Mouse (Mus musculus) skeletal muscle tissue, adult 2 months (tissue): Measurements from ENCODE around the gene Man2a2.
A peak's percentile ranks its signal among the peaks of the same experiment; 100 is the strongest.
"Not testable (repeated sequence)": the region's sequence is repeated elsewhere in the genome, so short reads cannot be mapped to it uniquely, and the experiment has no call there.

Experiments
- DNase-seq: peaks from one replicate; pipeline ENCODE4 v3.0.0-alpha.2; 2012; ENCODE audit warnings: low read depth, low spot score

Gene Man2a2

DNA sequence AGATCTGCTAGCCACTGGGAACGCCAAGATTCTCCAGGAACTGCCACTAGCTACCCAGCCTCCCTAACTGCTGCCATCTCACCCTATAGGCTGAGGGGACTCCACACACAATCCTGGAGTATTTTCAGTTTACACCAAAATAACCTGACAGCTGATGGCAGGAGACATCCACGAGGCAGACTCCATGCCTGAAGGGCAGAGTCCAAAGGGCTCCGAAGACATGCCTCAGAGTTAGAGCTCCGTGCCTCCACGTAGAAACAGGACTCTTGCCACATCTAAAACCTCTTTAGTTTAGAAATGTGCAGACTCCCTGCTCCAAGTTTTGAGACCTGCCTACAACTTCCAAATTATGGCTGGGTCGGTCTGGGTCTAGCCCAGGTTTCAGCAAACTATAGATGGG is 29.4 kb upstream of the Man2a2 start:
- DNase-seq = no peak

DNA sequence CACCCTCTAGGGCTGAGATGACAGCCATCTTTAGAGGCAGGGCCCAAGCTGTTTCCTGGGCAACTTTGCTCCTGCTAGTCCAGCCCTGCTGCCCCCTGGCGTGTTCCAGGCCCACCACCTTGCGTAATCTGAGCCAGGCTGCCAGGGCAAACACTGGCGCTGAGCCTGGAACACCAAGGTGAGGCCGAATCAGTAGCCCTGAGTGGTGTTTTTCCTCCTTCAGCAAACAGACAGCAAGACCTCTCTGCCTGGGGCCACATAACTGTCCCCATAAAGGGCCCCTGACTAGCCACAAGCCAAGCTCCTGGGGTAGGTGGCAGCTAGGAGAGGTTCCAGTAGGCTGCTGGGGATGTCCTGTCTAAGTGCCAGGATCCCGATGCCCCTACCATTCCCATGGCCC is 28.9 kb upstream of the Man2a2 start:
- DNase-seq = no peak

DNA sequence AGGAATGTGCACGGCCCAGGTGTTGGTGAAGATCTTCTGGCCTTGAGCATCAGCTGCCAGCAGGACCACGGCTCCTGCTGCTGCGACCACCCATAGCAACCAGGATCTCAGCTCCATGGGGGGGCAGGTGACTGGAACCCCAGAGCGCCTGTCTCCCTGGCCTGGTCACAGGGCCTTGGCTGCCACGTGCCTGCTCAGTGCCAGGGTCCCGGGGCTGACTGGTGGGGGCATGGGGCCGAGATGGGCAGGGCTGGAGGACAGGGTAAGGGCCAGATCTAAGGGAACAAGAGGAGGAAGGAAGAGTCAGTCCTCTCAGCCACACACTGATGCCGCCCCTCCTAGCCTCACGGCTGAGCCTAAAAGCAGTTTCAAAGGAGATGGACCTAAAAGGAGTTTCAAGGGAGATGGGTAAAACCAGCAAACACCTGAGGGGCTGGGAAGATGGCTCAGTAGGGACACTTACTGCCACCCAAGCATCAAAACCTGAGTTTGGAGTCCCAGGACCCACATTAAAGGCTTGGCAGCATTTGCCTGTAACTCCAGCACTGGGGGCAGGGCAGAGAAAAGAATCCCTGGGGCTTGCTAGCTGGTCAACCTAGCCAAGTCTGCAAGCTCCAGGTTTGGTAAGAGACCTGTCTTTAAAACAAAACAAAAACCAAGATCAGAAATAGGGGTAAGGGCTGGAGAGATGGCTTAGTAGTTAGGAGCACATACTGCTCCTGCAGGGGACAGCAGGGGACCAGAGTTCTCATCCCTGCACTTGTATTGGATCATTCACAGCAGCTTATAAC is 27.7 kb upstream of the Man2a2 start:
- no peak for DNase-seq

DNA sequence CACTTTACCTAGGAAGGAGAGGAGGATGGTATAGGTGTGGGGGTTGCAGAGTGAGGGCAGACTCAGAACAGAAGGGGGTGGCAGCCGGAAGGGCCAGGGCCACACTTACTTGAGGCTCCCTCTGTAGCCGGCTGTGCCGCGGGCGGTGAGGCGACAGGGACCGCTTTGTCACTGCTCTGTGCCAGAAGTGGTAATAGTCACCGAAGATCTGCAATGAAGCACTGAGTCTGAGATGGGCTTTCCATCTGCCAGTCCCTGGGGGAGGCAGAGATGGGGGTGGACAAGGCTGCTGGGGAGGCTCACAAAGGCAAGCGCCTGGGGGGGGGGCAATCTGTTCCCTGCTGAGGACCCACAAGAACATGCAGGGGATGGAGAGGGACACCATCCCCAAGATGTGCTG is 26.8 kb upstream of the Man2a2 start:
- no peak for DNase-seq

DNA sequence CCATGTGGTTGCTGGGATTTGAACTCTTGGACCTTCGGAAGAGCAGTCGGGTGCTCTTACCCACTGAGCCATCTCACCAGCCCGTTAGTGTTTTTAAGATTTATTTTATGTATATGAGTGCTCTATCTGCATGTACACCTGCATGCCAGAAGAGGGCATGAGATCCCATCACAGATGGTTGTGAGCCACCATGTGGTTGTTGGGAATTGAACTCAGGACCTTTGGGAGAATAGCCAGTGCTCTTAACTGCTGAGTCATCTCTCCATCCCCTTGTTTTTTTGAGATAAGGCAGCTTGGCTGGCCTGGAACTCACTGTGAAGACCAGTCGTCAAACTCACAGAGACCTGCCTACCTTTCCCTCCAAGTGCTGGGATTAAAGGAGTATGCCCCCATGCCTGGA is 25.3 kb upstream of the Man2a2 start:
- DNase-seq = not testable (repeated sequence)

DNA sequence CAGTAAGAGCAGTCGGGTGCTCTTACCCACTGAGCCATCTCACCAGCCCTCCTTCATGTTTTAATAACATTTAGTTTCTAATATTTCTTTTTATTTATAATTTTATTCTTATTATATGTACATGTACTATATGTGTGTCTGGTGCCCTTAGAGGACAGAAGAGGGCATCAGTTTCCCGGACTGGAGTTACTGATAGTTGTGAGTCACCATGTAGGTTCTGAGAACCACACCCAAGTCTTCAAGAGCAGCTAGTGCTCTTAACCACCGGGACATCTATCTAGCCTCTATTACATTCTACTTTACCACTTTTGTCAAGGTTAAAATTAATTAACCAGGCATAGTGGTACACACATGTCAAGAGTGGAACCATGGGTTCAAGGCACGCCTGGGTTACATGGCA is 23.4 kb upstream of the Man2a2 start:
- no peak for DNase-seq

DNA sequence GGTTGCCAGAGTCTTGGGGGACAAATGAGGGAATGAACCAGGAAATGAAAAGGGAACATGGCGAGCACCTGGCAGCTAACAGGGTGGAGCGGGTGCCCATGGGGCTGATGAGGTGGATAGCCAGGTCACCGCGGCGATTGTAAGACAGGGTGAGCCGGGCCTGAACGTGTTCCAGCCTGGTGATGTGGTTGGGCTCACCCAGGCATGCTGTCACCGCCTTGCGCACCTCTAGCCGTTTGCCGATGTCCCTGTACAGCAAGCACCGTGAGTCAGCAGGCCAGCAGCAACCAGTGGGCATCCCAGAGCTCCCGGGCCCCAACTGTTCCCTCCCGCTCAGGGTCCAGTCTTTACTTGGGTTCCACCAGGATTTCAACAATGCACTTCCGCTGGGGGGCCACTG is 20.9 kb upstream of the Man2a2 start:
- no peak for DNase-seq

DNA sequence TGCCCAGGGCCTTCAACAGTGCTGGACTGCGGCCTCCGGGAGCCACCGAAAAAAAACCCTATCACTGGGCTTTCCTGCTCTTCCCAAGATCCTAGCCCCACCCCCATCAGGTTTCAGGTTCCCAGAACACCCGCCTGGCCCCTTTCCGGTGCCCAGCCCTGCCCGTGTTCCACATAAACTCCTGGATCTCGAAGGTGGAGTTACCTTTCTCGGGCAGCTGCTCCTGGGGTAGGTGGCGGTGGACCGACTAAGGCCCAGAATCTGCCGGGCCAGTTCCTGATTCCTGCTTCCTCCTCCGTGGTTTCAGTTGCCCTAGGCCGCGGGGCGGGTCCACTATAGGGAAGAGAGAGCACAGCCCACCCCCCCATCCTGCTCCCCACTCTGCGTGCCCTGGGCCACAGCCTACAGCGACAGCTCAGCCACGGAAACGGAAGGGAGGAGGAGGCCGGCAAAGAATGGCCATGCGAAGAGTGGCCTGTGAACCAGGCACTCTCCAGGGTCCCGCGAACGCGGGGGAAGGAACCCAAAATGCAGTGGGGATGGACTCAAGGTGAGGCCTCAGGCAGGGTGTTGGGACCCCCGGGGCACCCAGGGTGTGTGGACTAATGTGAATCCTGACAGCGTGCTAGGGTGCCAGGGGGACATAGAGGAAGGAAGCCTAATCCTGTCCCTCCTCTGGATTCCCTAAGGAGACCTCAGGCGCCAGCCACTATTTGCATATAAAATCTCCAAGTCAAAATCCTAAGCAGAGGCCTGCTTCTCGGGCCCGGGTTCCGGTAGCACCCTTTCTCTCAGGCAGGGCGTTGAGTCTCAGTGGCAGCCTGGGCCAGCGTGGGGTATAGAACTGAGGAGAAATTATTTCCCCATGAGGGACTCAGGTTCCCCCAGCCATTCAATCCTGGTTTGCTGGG is 16.7 kb upstream of the Man2a2 start, which contains the start of gene Fes:
TSS of gene Fes (minus strand) at position 314 of the 911 bp plus-strand sequence.
- DNase-seq = no peak

DNA sequence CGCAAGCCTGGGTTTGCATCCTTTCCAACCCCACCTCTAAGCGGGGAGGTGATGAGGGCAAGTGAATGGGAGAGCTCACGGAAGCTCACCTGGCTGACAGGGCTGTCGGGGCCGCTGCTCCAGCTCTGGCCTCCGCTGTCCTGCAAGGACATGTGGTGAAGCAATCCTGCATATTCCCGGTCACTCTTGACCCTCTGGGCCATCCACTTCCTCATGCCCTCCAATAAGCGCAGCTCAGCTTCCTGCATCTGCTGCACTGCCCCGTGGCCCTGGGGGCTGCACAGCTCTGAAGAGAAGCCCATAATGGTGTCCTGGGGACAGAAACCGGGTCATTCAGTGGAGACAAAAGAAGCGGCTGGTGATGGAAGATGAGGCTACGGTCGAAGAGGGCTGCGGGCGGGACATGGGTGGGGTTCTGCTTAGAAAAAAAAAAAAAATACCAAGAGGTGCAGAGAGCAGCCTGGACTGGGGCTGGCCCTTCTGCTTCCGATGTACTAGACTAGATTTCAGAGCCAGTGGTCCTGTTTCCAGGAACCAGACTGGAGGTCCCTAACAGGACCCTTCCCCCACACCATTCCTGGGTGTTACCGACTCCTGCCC is 16.0 kb upstream of the Man2a2 start:
- no peak for DNase-seq

DNA sequence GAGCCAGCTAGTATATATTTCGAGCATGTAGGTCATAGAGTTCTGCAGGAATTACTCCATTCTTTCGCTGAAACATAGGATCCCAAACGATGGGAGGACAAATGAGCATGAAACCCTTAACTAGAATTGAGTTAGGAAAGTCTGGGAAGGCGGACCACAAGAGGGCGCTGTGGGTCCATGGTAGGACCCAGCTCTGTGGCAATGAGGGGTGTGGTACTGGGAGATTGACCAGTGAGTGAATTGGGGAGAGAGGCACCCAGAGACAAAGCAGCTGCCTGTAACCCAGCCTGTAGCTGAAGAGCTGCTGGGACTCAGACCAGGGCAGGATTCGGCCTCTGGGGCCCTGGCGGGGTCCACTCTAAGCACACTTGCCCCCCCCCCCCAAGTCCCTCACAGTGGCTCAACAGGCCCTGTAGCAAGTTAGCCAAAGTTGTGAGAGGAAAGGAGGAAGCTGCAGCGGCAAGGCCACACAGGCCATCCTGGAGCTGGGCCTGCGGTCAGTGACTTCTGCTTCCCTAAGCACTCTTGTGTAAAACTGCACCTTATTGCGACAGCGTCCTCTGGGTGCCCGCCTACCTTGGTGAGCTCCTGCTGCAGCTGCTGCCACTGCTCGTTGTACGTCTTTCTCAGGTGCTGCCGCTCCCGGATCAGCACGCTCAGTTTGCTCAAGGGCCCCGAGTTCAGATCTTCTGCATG is 15.2 kb upstream of the Man2a2 start:
- DNase-seq = peak; percentile 87

DNA sequence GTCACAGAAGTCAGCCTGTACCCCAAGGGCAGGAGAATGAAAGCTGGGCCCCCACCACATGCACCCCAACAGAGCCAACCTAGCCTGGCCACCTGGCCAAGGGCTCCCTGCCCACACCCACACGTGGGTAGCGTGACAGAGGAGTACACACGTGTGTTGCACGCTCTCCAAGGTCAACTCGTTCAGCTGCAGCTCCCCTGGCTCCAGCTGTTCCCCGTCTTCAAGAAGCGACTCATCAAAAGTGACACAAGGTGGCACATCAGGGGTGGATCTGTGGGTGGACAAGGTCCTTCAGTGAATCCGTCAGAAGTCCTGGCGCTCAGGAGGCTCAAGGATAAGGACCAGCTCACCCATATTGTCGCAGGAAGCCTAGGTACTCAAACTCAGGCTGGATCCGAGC is 11.7 kb upstream of the Man2a2 start:
- no peak for DNase-seq

DNA sequence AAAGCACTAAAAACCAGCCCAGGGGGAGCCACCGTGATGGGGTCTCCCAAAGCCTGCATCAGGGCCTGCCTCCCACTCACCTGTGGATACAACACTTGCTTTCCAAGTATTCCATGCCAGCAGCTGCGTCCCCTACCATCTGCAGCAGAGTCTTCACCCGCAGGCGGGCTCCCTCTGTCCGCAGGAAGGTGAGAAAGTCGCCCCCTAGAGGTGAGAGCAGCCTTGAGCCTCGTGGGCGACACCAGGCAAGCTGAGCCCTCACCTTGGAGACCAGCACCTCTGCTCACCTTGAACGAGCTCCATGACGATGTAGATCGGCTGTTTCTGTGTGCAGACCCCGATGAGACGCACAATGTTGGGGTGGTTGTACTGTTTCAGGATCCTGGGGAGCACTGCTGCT is 8.4 kb upstream of the Man2a2 start:
- no peak for DNase-seq

DNA sequence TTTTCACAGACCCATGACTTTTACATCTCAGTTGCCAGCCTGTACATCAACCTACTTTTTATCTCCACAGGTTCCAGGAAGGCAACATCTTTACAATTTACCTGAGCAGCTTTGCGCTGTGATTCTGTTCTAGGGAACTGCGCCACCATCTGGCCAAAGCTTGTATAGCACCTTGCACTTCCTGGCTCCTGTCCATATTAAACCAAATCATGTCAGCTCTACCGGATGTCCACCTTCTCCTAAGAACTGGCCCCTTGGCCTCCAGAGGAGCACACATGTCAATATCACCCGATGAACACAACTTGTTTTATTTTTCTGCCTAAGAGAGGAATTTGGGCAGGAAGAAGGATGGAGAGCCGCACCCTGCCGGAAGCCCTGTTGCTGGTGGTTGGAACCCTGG is 6.3 kb upstream of the Man2a2 start:
- DNase-seq = peak; percentile 52

DNA sequence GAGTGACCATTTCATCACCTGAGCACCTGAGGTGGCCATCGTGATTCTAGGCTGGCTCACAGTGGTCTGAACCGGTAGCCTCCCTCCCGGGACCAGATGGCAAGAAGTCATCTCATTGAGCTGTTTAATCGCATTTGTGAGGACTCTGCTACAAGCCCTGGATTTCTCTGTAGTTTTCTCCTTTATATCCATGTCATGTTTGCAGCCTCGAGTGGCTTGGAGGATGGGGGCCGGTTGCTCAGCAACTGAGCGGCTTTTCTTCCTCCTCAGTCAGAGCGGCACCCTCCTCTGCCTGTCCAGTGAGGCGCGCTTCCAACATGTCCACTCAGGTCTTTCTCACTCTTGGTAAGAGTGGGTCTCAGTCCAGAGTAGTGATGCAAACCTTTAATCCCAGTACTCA is 5.0 kb upstream of the Man2a2 start:
- no peak for DNase-seq

DNA sequence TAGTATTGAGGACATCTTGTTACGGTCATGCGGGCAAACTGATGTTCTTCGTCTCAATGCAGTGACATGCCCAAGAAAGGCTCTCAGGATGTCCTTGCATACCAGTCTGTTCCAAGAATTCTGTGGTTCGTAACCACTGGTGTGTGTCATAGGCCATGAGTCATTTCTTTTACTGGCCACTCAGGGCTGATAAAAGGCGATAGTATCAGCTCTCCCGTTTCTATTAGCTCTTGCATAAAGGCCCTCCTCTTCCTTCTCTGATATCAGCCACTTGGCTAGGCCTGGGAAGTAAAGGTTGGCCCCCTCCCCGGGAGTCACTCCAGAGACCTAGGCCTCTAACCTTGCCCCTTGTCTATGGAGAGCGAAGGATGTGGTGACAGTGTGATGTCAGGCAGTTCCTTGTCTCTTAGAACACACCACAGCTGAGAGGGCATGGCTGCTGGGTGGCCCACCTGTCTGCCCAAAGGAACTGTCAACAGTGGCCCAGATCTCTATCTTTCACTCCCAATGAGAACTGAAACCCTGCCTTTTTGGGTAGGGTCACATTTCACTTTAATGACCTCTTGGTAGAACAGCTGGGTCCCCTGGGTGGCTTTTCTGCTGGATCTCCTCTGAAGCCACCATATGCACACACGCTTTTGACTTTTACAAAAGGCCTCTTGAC is 4.3 kb upstream of the Man2a2 start:
- no peak for DNase-seq

DNA sequence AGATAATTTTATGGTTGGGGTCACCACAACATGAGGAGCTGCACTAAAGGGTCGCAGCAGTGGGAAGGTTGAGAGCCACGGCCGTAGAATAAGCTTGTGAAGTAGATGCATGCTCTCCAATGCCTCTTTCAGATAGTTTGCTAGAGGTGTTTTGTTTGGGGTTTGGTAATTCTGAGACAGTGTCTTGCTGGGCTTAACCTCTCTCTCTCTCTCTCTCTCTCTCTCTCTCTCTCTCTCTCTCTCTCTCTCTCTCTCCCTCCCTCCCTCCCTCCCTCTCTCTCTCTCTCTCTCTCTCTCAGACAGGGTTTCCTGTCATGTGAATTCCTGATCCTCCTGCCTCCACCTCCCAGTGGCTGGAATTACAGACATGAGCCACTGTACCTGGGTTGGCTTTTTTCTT is 3.6 kb upstream of the Man2a2 start:
- DNase-seq = no peak

DNA sequence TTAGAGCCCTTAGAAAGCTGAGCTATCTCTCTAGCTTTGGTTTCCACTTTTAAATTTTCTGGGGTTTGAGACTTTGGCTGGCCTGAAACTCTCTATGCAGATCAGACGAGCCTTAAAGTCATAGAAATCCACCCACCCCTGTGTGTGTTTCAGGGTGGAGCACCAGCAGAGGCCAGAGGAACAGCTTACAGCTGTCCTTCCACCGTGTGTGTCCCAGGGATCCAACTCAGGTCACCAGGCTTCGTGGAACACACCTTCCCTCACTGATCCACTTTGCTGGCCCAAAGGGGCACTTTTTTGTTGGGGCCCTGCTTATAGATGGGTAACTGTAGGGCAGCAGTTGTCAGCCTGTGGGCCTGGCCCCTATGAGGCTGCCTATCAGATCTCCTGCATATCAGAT is 3.1 kb upstream of the Man2a2 start:
- DNase-seq = no peak

DNA sequence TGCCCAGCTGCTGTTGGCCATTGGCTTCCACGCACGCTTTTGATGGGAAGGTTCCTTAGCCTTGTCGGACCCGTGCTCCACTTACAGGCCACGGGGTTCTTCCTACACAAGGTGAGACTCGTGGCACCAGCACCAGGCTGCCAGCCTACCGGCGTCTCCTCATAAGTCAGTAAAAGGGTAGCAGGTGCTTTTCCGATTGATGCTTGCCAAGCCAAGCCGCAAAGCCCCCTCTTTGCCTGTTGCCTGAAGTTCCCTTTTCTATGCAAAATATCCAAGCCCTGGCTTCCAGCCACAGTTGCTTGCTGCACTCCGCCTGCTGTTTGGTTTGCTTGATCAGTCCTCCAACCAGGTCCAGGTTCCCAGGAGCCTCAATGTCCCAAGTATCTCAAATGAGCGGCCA is 2.7 kb upstream of the Man2a2 start:
- DNase-seq = no peak

DNA sequence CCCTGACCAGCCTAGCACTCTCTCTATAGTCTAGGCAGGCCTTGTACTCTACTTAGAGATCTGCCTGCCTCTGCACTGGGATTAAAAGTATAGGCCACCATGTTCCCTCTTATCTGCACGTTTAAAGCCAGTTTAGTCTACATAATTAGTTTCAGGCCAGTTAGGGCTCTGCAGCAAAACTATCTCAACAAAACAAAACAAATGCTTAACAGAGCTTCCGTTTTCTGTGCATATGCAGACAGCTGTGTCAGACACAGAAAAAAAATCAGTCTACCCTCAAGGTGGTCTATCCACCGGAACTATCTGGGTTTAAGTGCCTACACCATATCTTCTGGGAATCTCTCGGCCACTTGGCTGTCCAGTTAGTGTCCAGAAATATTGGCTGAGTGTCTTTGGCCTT is 2.2 kb upstream of the Man2a2 start:
- DNase-seq = no peak

DNA sequence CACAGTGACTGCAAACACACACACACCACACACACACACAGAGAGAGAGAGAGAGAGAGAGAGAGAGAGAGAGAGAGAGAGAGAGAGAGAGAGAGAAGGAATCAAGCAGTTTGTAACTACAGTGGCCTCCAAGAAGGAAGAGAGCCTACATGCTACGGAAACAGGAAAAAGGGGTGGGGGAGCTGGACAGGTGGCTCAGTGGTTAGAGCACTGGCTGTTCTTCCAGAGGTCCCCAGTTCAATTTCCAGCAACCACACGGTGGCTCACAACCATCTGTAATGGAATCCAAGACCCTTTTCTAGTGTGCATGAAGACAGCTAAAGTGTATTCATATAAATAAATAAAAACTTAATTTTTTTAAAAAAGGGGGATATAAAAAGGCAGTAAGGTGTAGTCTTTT is 1.5 kb upstream of the Man2a2 start:
- DNase-seq = no peak

DNA sequence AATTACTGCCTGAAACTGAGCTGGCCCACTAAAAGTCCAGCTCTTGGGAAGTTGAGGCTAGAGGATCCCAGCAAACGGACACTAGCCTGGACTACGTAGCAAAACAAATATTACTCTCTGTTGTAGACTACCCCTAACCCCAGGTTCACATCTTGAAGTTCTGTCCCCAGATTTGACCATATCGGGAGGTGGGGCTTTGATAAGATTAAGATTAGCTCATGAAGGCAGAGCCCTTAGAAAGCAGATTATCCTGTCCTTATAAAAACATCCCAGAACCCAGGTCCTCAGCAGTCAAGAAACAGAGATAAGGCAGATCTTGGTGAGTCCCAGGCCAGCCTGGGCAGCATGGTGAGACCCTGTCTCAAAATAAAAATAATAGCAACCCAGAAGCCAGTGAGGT is 991 bp upstream of the Man2a2 start:
- DNase-seq = no peak
